Mouse (Mus musculus) E14TG2a.4 (cell line): ENCODE results near the gene Hrk.

Experiments used
- CTCF ChIP-seq: conservative IDR thresholded peaks from 2 replicates; pipeline ENCODE4 v1.5.1; 2014; ENCODE audit warnings: low read length
- NANOG ChIP-seq: IDR thresholded peaks from 2 replicates; pipeline ENCODE4 v1.6.1; 2014; ENCODE audit warnings: borderline replicate concordance, low read length, mixed read lengths

- TF ChIP-seq CTCF (no peak), NANOG (no peak)
Measured at GRCm38 (mm10) chr5:118204675-118205440, 40.4 kb downstream of the Hrk start.
